Mouse (Mus musculus) splenic B cell, adult 2 months (primary cell): ENCODE data around the gene Neurog2.
A peak's percentile ranks its signal among the peaks of the same experiment; 100 is the strongest.

Experiments
- DNase-seq: peaks from one replicate; pipeline ENCODE4 v3.0.0-alpha.2; 2011; ENCODE audit warnings: low read depth, low spot score
- H3K27me3 ChIP-seq: 2 replicates; pipeline ENCODE4 v1.6.1; 2012; ENCODE audit warnings: mild to moderate bottlenecking, low read length, moderate library complexity, mixed read lengths; ENCODE audit not compliant: control insufficient read depth, poor library complexity, insufficient read depth, severe bottlenecking
- H3K36me3 ChIP-seq: 2 replicates; pipeline ENCODE4 v1.6.1; 2012; ENCODE audit warnings: mild to moderate bottlenecking, low read length, moderate library complexity, mixed read lengths; ENCODE audit not compliant: control insufficient read depth, poor library complexity, insufficient read depth, severe bottlenecking

Neurog2 gene

GRCm38 (mm10) chr3:127633080-127634032 lies at the start of gene Neurog2:
Gene Neurog2, plus strand, starts transcription at chr3:127633135.
- Histone ChIP-seq H3K36me3 (no peaks in the 10 kb centered on the region), H3K27me3 (peaks cover 4% of the 10 kb centered on the region; the same call in 1 of the 2 replicates)
- DNase-seq, result peak; percentile 65

GRCm38 (mm10) chr3:127597136-127597535 lies 35.8 kb upstream of the Neurog2 start:
- Histone ChIP-seq H3K27me3 (no peaks in the 10 kb centered on the region), H3K36me3 (0 out of 2 replicates have a peak, but pooled peaks cover 2% of the 10 kb centered on the region)
- no peak for DNase-seq

GRCm38 (mm10) chr3:127608109-127608508 lies 24.8 kb upstream of the Neurog2 start:
- H3K36me3 ChIP-seq, result 0 out of 2 replicates have a peak, but pooled peaks cover 2% of the 10 kb centered on the region
- DNase-seq, result peak; percentile 37
- H3K27me3 ChIP-seq, result no peaks in the 10 kb centered on the region

- DNase-seq, result peak; percentile 83
- no peaks in the 10 kb centered on the region for H3K36me3 ChIP-seq
- peaks cover 1% of the 10 kb centered on the region; the same call in 1 of the 2 replicates for H3K27me3 ChIP-seq
Measured at GRCm38 (mm10) chr3:127625296-127625695, 7.6 kb upstream of the Neurog2 start.

GRCm38 (mm10) chr3:127625701-127626399 lies 7.1 kb upstream of the Neurog2 start:
- Histone ChIP-seq H3K36me3 (no peaks in the 10 kb centered on the region), H3K27me3 (peaks cover 1% of the 10 kb centered on the region; the same call in 1 of the 2 replicates)
- peak; percentile 43 for DNase-seq

GRCm38 (mm10) chr3:127626524-127626923 lies 6.4 kb upstream of the Neurog2 start:
- Histone ChIP-seq H3K36me3 (no peaks in the 10 kb centered on the region), H3K27me3 (peaks cover 1% of the 10 kb centered on the region)
- DNase-seq, result peak; percentile 13

GRCm38 (mm10) chr3:127627151-127627955 lies 5.6 kb upstream of the Neurog2 start:
- Histone ChIP-seq H3K27me3 (peaks cover 1% of the 10 kb centered on the region), H3K36me3 (no peaks in the 10 kb centered on the region)
- peak; percentile 12 for DNase-seq

GRCm38 (mm10) chr3:127627956-127628310 lies 5.0 kb upstream of the Neurog2 start:
- H3K27me3 ChIP-seq, result peaks cover 1% of the 10 kb centered on the region
- no peaks in the 10 kb centered on the region for H3K36me3 ChIP-seq
- DNase-seq, result no peak

- peaks cover 1% of the 10 kb centered on the region for H3K27me3 ChIP-seq
- DNase-seq, result peak; percentile 19
- H3K36me3 ChIP-seq, result no peaks in the 10 kb centered on the region
Measured at GRCm38 (mm10) chr3:127628311-127629184, 4.4 kb upstream of the Neurog2 start.

- Histone ChIP-seq H3K36me3 (no peaks in the 10 kb centered on the region), H3K27me3 (peaks cover 4% of the 10 kb centered on the region)
- DNase-seq, result peak; percentile 14
Measured at GRCm38 (mm10) chr3:127630190-127630589, 2.7 kb upstream of the Neurog2 start.

GRCm38 (mm10) chr3:127630735-127631372 lies 2.1 kb upstream of the Neurog2 start:
- Histone ChIP-seq H3K27me3 (peaks cover 4% of the 10 kb centered on the region; the same call in 1 of the 2 replicates), H3K36me3 (no peaks in the 10 kb centered on the region)
- DNase-seq, result peak; percentile 20

- DNase-seq, result peak; percentile 36
- H3K27me3 ChIP-seq, result peaks cover 4% of the 10 kb centered on the region; the same call in 1 of the 2 replicates
- H3K36me3 ChIP-seq, result no peaks in the 10 kb centered on the region
Measured at GRCm38 (mm10) chr3:127631582-127631981, 1.4 kb upstream of the Neurog2 start.

- no peaks in the 10 kb centered on the region for H3K36me3 ChIP-seq
- DNase-seq, result peak; percentile 40
Measured at GRCm38 (mm10) chr3:127632531-127632930, 404 bp upstream of the Neurog2 start.

More at GRCm38 (mm10) chr3:127632531-127632930, 404 bp upstream of the Neurog2 start:
- H3K27me3 ChIP-seq, result peaks cover 4% of the 10 kb centered on the region; the same call in 1 of the 2 replicates
